Mouse (Mus musculus) embryonic stem cell, embryonic (primary cell): ENCODE results near the gene Bcl10.
"Not testable (repeated sequence)": the region's sequence is repeated elsewhere in the genome, so short reads cannot be mapped to it uniquely, and the experiment has no call there.

Experiments
- CTCF ChIA-PET, 4 experiments: fragments of 300-600 bp in 2 of 4; fragments of 350-600 bp in 2 of 4; sonication (Branson Sonifier 250); formaldehyde crosslinking; loops; one replicate each; lab custom pipeline; 2022; ENCODE audit warnings: inconsistent platforms in 2 of 4; lab: Charles Lee
- POLR2A ChIA-PET, 4 experiments: fragments of 300-600 bp in 2 of 4; fragments of 350-600 bp in 2 of 4; sonication (Branson Sonifier 250); formaldehyde crosslinking; loops; one replicate each; lab custom pipeline; 2022; ENCODE audit warnings: antibody characterized with exemption in 4 of 4, inconsistent platforms in 1 of 4; lab: Charles Lee

Bcl10 gene

DNA sequence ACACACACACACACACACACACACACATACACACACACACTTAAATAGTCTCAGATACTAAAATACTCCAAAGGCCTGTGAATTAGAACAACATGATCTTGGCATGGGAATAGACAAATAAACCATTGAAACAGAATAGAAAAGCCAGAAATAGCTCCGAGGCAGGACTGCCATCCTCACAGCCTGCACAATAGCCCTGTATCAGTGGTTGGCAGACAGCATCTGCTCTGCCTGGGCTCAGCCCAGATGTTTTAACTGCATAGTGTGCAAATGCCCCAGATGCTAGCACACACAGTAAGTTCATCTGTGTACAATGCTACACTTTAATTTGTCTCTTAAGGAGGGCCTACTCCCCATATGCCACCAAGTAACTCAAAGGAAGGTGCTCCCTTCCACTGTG lies 37.2 kb downstream of the Bcl10 start:
- ChIA-PET POLR2A (interaction anchor here in 1 of 4 experiments (0.6 to 1.4 kb wide), 4 partner anchors 8 to 88 kb away, joined by 3 read pairs; no protein-coding TSS in a partner anchor), CTCF (no interaction called here)

GRCm38 (mm10) chr3:145962411-145962810 lies 39.8 kb downstream of the Bcl10 start:
- POLR2A ChIA-PET, result interaction anchor here (0.7 to 2.9 kb wide), 8 partner anchors 9 to 70 kb away, joined by 3 to 23 read pairs (median 6); partner anchors contain the start of gene Syde2 (in 1 of the 4)
- CTCF ChIA-PET, result interaction anchor here in 3 of 4 experiments (0.6 to 2.8 kb wide), 5 partner anchors 12 to 224 kb away, joined by 4 to 8 read pairs (median 6); no protein-coding TSS in a partner anchor

DNA sequence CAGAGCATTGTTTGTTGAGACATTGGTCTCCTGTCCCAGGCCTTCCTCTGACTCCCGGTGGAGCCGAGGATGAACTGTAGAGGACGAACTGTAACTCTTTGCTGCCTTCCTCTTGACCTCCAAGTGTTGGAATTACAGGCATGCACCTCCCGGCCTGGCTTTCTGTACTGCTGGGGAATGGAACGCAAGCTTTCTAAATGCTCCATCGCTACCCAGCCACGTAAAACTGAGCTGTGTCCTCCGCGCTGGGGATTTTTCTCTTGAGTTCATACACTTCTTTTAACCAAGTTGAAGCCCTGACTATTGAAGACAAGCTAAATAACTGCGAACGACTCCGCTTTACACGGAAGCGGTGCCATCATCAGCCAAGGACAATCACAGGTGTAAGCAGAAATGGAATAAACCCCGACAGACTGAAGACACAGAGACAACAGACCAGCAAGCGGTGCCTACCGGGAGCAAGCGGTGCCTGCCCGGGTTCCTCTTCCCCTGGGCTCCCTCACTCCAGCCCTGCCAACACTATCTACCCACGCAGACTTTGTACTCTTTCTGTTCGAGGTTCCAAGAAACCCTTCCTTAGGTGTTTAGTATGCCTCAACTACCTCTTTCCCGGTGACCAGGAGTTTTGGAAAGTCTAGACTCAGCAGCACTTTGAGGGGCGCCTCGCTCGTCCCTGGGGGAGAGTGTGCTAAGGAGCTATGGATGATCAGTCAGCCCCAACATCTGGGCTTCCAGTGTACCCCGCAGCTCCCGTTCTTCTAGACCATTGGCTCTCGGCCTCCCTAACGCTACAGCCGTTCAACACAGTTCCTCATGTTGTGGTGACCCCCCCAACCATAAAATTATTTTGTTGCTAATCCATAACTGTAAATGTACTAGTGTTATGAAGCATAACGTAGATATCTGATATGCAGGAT lies 40.8 kb downstream of the Bcl10 start:
- POLR2A ChIA-PET, result interaction anchor here in 3 of 4 experiments (0.7 to 5.0 kb wide), 19 partner anchors 8 to 231 kb away, joined by 3 to 23 read pairs (median 5); partner anchors contain the start of genes Syde2 (in 2 of the 3) and 2410004B18Rik (in 1 of the 3)
- CTCF ChIA-PET, result interaction anchor here in 3 of 4 experiments (0.7 to 2.8 kb wide), 8 partner anchors 11 to 215 kb away, joined by 3 to 8 read pairs (median 4); partner anchors contain the start of gene 2410004B18Rik (in 1 of the 3)

- ChIA-PET CTCF (interaction anchor here in 3 of 4 experiments (0.6 to 2.8 kb wide), 8 partner anchors 12 to 894 kb away, joined by 3 to 8 read pairs (median 4); partner anchors contain the start of gene 2410004B18Rik (in 1 of the 3)), POLR2A (interaction anchor here in 3 of 4 experiments (0.9 to 5.0 kb wide), 16 partner anchors 9 to 314 kb away, joined by 3 to 23 read pairs (median 5); partner anchors contain the start of genes Syde2 (in 2 of the 3), 2410004B18Rik (in 1 of the 3) and Ccn1 (in 1 of the 3))
These were observed 41.4 kb downstream of the Bcl10 start for GRCm38 (mm10) chr3:145964018-145964387.

DNA sequence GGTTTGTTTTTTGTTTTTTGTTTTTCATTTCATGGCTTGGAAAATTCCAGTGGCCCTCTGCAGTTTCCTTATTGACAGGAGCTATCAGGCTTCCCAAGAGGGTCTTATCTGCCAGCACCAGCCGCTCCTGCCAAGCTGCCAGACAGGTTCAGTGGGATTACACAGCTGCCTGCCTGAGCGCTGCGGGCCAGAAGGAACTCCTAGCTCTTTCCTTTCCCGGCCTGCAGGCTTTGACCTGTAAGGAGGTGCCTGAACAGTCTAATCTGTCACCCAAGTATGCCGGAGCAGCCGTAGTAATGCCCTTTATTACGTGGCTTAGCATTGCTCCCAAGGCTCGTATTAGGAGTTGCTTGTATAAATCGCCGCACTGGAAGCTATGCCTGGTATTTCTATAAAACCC lies 41.9 kb downstream of the Bcl10 start:
- ChIA-PET CTCF (interaction anchor here in 2 of 4 experiments (0.6 to 2.8 kb wide), 7 partner anchors 12 to 893 kb away, joined by 3 to 8 read pairs (median 4); partner anchors contain the start of gene 2410004B18Rik (in 1 of the 2)), POLR2A (interaction anchor here in 3 of 4 experiments (0.6 to 5.0 kb wide), 16 partner anchors 9 to 314 kb away, joined by 3 to 23 read pairs (median 5); partner anchors contain the start of genes Syde2 (in 2 of the 3), 2410004B18Rik (in 1 of the 3) and Ccn1 (in 1 of the 3))

- CTCF ChIA-PET, result not testable (repeated sequence)
- POLR2A ChIA-PET, result interaction anchor here in 2 of 4 experiments (0.8 to 5.0 kb wide), 5 partner anchors 13 to 38 kb away, joined by 3 to 23 read pairs (median 3); partner anchors contain the start of gene Syde2 (in 1 of the 2)
These were observed 43.0 kb downstream of the Bcl10 start for GRCm38 (mm10) chr3:145965583-145965982.

- ChIA-PET CTCF (interaction anchor here in 3 of 4 experiments (0.6 to 1.2 kb wide), 6 partner anchors 9 to 339 kb away, joined by 3 to 6 read pairs (median 3); no protein-coding TSS in a partner anchor), POLR2A (interaction anchor here in 3 of 4 experiments (0.6 to 5.0 kb wide), 6 partner anchors 12 to 98 kb away, joined by 3 to 23 read pairs (median 6); no protein-coding TSS in a partner anchor)
These were observed 44.2 kb downstream of the Bcl10 start for GRCm38 (mm10) chr3:145966806-145967205.

DNA sequence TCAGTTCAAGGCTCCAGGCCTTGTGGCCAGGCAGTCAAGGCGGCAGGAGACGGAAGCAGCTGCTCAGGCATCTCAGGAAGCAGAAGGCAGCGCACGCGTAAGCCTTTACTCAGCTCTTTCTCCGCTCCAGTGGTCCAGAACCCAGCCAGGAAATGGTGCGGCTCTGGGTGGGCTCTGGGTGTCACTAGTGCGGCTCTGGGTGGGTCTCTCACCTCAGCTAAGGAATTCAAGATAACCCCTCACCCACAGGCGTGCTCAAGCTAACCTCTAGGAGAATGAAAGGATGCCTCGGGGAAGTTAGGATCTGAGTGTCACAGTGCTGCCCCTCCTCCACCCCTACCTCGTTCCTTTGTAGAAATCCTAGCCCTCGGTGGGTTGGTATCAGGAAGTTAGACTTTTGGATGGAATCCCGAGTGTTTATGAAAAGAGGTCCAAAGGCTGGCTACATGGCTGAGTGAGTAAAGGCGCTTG lies 46.5 kb downstream of the Bcl10 start:
- CTCF ChIA-PET, result interaction anchor here in 2 of 4 experiments (0.7 to 0.9 kb wide), 3 partner anchors 18 to 317 kb away, joined by 3 to 5 read pairs (median 3); no protein-coding TSS in a partner anchor
- POLR2A ChIA-PET, result interaction anchor here in 3 of 4 experiments (0.5 to 3.5 kb wide), 10 partner anchors 8 to 35 kb away, joined by 3 to 17 read pairs (median 3); partner anchors contain the start of genes 2410004B18Rik (in 1 of the 3) and Syde2 (in 1 of the 3)

GRCm38 (mm10) chr3:145971501-145971900 lies 48.9 kb downstream of the Bcl10 start:
- POLR2A ChIA-PET, result interaction anchor here in 1 of 4 experiments (0.9 to 3.5 kb wide), 5 partner anchors 9 to 16 kb away, joined by 3 to 17 read pairs (median 3); partner anchors contain the start of gene Syde2

DNA sequence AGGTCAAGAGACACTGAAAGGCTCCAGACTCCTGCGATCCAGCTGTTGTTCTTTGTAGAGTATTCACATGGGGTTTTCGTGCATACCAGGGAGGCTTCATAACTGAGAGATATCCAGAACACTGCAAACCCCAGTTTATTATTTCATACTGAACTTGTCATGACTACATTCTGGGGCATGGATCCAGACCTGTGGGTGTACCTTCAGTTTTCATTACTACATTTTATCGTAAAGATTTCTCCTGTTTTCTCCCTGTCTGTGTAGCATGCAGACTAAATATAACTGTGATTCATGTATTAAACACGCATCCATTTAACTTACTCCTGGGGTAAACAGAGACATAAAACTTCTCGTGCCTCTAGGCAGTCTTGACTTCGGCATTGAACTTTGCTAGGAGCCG lies 52.4 kb downstream of the Bcl10 start:
- CTCF ChIA-PET, result no interaction called here
- POLR2A ChIA-PET, result no interaction called here

More at GRCm38 (mm10) chr3:145971501-145971900, 48.9 kb downstream of the Bcl10 start:
- CTCF ChIA-PET, result interaction anchor here in 1 of 4 experiments (1.5 kb wide), 1 partner anchor 9 kb away, joined by 3 read pairs; no protein-coding TSS in a partner anchor
